Mouse (Mus musculus) gastrocnemius, postnatal 10 days (tissue): Measurements from ENCODE around the gene Gm13278. TPM values are rescaled to one million over a fixed set of nuclear protein-coding genes. Genes with fewer than 3 reads are reported as not detected.
"Not testable (repeated sequence)": the region's sequence is repeated elsewhere in the genome, so short reads cannot be mapped to it uniquely, and the experiment has no call there.

Source experiments
- DNase-seq: peaks from one replicate; pipeline ENCODE4 v3.0.0; 2021; ENCODE audit warnings: mixed read lengths
- long read RNA-seq, 2 experiments: library from polyadenylated mRNA; stranded (forward); transcript quantifications; one replicate each; pipeline ENCODE4 v2.0.0; 2021
- total RNA-seq, 2 experiments: library from RNA; stranded (reverse); gene quantifications; 2 replicates each; pipeline ENCODE4 v1.2.3; 2021

Gene Gm13278
- not detected for total RNA-seq
- long read RNA-seq, experiment 1 = 0 reads
- long read RNA-seq, experiment 2 = 0 reads

DNA sequence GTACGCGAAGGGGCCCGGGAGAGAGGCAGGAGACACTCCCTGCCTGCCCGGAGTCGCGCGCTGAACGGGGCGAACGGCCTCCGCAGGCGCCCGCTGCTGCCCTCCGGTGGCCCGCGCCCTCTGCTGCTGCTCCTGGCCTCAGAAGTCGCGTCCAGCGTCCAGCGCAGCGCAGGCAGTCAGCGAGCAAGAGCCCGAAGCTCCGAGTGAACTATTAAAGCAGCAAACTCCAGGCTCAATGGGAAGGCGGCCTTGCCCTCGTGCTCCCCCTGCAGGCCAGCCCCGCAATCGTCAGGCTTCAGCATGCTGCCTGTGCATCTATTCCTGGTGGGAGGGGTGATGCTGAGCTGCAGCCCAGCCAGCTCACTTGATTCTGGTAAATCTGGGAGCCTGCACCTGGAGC is at the start of gene Gm13278:
Gm13278 (plus strand) TSS at position 301 of the 400 bp plus-strand sequence.
- DNase-seq = not testable (repeated sequence)

DNA sequence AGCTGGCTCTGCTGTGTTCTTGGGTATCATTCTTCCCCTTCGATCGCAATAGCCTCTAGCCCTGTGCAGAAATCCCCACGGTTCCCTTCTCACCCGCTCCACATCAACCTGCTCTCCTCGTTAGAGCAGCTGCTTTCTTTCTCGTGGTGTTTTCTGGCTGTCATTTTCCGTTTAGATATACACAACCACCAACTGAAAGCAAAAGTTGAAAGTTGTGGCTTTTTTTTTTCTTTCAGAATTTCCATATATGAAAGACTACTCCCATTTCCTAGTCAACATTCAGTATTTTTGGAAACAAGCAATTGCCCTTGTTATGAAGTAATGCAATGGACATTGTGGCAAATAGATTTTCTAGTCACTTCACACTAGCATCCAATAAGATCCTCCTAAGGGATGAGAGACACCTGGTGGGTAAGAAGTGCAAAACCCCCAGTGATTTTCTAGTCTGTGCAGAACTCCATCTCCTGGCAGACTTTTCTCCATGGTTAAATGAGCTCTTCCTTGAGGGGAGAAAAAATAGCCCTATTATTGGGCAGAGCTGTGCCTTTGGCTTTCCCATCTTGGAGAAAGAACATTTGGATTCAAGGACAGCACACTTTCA is 48.5 kb upstream of the Gm13278 start:
- no peak for DNase-seq

DNA sequence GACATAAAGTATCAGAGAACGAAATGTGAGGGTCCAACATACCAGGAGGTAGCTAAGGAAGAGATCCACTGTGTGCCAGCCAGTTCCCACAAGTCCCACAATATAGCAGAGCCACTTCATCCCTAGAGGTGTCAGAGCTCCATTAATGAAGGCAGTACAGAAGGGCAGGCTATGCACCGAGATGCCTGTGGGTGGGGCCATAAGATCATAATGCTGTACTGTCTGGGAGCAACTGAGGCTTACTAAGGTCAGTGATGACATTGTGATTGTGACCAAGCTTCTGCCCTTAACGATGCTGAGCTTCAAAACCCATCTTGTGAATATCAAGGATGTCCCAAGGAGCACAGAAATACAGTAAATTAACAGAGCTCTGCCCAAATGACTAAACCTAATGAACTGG is 47.1 kb upstream of the Gm13278 start:
- DNase-seq = no peak

DNA sequence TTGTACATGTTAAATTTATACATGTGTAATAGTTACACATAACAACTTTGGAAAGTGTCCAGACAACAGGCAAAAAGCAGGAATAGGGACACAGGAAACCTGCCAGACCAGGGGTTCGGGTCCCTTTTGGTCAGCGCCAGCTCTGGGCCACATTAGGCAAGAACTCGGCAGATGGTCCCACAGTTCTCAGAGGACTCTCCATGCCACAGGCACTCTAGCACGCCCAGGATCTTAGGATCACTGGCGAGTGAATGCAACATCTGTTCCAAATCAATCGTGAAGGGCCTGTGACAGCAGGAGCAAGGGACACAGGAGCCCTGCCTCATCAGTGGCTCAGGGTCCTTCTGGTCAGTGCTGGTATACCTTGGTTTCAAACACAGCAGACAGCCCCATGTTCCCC is 41.4 kb upstream of the Gm13278 start:
- DNase-seq = no peak

DNA sequence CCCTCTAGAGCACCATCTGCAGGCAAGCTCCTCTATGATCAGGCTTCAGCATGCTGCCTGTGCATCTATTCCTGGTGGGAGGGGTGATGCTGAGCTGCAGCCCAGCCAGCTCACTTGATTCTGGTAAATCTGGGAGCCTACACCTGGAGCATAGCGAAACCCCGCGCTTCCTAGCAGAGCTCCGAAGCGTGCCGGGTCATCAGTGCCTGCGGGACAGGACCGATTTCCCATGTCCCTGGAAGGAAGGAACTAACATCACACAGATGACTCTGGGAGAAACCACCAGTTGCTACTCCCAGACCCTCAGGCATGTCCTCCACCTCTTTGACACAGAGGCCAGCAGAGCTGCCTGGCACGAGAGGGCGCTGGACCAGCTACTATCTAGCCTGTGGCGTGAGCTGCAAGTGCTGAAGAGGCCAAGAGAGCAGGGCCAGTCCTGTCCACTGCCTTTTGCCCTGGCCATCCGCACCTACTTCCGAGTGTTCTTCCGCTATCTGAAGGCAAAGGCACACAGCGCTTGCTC is 36.5 kb upstream of the Gm13278 start, which contains the start of gene Gm13271:
Gm13271 (plus strand) TSS at position 51 of the 523 bp plus-strand sequence.
- DNase-seq = peak; percentile 62

DNA sequence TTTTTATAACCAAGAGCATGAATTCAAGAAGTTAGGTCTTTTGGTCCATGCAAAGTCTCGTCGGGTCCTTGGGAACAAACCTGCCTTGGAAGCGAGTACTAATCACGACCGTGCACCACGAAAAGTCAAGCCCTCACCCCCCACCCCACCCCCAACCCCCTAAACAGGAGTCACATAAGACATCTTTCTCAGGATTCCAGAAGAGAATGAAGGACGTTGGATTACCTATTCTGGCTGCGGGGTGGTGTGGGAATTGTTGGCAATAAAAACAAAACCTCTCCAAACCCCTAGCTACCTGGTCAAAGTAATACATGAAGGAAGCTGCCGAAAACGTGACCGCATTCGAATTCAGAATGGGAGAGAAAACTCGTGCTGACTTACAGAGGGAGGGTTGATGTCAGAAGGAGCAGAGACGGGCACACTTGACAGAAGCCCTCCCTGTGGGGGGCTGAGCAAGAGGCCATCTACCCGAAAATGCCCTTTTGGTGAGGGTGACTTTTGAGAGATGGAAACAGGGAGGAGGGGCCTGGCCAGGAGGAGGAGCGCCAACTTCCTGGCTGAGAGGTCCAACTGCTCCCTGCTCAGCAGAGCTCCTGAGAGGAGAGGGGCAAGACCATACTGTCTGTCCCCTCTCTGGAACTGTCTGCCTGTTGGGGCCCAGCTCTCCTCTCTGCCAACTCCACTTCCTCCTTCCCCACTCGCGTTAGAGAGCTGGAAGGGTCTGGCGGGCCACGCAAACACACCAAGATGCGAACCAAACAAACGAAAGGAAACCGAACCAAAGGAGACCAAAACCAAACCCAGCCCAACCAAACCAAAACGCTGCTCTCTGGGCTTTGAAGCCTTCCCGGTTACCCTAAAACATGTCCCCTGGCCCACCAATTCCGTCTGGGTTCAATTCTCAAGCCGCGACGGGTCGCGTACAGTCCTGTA is 34.5 kb upstream of the Gm13278 start:
- DNase-seq = not testable (repeated sequence)

DNA sequence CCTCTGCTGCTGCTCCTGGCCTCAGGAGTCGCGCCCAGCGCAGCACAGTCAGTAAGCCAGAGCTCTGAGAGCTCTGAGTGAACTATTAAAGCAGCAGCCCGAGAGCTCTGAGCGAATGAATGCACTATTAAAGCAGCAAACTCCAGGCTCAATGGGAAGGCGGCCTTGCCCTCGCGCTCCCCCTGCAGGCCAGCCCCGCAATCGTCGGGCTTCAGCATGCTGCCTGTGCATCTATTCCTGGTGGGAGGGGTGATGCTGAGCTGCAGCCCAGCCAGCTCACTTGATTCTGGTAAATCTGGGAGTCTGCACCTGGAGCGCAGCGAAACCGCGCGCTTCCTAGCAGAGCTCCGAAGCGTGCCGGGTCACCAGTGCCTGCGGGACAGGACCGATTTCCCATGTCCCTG is 33.7 kb upstream of the Gm13278 start:
- peak; percentile 79 for DNase-seq

DNA sequence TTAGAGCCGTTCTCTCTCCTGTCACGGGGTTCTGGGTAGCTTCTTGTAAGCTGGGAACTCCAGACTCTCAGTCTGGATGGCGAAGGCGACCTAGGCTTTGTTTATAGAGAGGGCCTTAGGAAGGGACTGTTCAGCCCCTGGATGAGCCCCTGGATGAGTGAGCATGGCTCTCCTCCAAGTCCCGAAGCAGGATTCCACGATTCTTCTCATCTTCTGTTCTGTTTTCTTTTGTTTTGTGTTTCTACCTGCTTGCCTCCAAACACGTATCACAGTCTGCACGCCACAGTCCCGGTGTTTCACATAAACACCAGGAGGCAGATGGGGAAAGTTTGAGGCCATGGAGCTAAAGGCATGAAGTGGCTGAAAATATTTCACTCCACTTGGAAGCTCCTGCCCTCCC is 32.6 kb upstream of the Gm13278 start:
- not testable (repeated sequence) for DNase-seq

DNA sequence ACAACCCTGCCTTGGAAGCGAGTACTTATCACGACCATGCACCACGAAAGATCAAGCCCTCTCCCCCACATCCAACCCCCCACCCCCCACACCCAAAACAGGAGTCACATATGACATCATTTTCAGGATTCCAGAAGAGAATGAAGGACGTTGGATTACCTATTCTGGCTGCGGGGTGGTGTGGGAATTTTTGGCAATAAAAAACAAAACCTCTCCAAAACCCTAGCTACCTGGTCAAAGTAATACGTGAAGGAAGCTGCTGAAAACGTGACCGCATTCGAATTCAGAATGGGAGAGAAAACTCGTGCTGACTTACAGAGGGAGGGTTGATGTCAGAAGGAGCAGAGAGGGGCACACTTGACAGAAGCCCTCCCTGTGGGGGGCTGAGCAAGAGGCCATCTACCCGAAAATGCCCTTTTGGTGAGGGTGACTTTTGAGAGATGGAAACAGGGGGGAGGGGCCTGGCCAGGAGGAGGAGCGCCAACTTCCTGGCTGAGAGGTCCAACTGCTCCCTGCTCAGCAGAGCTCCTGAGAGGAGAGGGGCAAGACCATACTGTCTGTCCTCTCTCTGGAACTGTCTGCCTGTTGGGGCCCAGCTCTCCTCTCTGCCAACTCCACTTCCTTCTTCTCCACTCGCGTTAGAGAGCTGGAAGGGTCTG is 31.6 kb upstream of the Gm13278 start, which contains the start of gene Gm13283:
Gm13283 (plus strand) TSS at position 510 of the 659 bp plus-strand sequence.
- DNase-seq = peak; percentile 35

DNA sequence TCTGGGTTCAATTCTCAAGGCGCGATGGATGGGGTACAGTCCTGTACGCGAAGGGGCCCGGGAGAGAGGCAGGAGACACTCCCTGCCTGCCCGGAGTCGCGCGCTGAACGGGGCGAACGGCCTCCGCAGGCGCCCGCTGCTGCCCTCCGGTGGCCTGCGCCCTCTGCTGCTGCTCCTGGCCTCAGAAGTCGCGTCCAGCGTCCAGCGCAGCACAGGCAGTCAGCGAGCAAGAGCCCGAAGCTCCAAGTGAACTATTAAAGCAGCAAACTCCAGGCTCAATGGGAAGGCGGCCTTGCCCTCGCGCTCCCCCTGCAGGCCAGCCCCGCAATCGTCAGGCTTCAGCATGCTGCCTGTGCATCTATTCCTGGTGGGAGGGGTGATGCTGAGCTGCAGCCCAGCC is 30.9 kb upstream of the Gm13278 start:
- peak; percentile 59 for DNase-seq

DNA sequence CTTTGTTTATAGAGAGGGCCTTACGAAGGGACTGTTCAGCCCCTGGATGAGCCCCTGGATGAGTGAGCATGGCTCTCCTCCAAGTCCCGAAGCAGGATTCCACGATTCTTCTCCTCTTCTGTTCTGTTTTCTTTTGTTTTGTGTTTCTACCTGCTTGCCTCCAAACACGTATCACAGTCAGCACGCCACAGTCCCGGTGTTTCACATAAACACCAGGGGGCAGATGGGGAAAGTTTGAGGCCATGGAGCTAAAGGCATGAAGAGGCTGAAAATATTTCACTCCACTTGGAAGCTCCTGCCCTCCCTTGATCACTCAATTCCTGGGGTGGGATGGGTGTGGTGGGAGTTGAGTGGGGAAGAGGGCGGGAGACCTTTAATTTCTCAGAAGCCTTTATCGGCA is 29.6 kb upstream of the Gm13278 start:
- DNase-seq = peak; percentile 64

DNA sequence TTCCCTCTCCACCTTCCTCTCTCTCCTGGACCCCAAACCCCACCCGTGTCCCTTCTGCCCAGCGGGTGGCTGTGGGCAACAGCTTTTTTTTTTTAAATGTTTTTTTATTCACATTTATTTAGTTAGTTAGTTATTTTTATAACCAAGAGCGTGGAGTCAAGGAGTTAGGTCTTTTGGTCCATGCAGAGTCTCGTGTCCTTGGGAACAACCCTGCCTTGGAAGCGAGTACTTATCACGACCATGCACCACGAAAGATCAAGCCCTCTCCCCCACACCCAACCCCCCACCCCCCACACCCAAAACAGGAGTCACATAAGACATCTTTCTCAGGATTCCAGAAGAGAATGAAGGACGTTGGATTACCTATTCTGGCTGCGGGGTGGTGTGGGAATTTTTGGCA is 29.0 kb upstream of the Gm13278 start:
- DNase-seq = not testable (repeated sequence)

DNA sequence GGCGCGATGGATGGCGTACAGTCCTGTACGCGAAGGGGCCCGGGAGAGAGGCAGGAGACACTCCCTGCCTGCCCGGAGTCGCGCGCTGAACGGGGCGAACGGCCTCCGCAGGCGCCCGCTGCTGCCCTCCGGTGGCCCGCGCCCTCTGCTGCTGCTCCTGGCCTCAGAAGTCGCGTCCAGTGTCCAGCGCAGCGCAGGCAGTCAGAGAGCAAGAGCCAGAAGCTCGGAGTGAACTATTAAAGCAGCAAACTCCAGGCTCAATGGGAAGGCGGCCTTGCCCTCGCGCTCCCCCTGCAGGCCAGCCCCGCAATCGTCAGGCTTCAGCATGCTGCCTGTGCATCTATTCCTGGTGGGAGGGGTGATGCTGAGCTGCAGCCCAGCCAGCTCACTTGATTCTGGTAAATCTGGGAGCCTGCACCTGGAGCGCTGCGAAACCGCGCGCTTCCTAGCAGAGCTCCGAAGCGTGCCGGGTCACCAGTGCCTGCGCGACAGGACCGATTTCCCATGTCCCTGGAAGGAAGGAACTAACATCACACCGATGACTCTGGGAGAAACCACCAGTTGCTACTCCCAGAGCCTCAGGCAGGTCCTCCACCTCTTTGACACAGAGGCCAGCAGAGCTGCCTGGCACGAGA is 27.8 kb upstream of the Gm13278 start:
- DNase-seq = not testable (repeated sequence)

DNA sequence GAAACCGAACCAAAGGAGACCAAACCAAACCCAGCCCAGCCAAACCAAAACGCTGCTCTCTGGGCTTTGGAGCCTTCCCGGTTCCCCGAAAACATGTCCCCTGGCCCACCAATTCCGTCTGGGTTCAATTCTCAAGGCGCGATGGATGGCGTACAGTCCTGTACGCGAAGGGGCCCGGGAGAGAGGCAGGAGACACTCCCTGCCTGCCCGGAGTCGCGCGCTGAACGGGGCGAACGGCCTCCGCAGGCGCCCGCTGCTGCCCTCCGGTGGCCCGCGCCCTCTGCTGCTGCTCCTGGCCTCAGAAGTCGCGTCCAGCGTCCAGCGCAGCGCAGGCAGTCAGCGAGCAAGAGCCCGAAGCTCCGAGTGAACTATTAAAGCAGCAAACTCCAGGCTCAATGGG is 17.8 kb upstream of the Gm13278 start, which contains the start of gene Gm13290:
Gm13290 (plus strand) TSS at position 301 of the 400 bp plus-strand sequence.
- DNase-seq = not testable (repeated sequence)

DNA sequence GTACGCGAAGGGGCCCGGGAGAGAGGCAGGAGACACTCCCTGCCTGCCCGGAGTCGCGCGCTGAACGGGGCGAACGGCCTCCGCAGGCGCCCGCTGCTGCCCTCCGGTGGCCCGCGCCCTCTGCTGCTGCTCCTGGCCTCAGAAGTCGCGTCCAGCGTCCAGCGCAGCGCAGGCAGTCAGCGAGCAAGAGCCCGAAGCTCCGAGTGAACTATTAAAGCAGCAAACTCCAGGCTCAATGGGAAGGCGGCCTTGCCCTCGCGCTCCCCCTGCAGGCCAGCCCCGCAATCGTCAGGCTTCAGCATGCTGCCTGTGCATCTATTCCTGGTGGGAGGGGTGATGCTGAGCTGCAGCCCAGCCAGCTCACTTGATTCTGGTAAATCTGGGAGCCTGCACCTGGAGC is 14.7 kb upstream of the Gm13278 start, which contains the start of gene Gm13289:
Gm13289 (plus strand) TSS at position 301 of the 400 bp plus-strand sequence.
- not testable (repeated sequence) for DNase-seq

DNA sequence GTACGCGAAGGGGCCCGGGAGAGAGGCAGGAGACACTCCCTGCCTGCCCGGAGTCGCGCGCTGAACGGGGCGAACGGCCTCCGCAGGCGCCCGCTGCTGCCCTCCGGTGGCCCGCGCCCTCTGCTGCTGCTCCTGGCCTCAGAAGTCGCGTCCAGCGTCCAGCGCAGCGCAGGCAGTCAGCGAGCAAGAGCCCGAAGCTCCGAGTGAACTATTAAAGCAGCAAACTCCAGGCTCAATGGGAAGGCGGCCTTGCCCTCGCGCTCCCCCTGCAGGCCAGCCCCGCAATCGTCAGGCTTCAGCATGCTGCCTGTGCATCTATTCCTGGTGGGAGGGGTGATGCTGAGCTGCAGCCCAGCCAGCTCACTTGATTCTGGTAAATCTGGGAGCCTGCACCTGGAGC is 11.8 kb upstream of the Gm13278 start, which contains the start of gene Gm13272:
Gm13272 (plus strand) TSS at position 301 of the 400 bp plus-strand sequence.
- not testable (repeated sequence) for DNase-seq

DNA sequence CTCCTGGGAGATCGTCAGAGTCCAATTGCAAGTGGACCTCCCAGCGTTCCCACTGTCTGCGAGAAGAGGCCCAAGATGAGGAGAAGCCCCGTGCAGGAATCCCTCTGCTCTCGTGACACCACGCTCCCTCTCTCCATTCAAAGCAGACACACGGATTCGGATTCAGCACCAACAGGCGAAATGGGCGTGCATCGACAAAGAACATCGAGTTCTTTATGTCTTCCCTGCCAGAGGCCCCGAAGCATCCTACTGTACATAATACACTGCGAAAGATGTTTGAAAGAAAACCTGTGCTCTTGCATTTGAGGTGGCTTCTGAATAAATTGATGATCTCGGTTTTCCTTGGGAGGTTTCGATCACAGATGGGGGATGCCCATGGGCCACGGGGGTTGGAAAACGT is 11.0 kb upstream of the Gm13278 start:
- peak; percentile 3 for DNase-seq

DNA sequence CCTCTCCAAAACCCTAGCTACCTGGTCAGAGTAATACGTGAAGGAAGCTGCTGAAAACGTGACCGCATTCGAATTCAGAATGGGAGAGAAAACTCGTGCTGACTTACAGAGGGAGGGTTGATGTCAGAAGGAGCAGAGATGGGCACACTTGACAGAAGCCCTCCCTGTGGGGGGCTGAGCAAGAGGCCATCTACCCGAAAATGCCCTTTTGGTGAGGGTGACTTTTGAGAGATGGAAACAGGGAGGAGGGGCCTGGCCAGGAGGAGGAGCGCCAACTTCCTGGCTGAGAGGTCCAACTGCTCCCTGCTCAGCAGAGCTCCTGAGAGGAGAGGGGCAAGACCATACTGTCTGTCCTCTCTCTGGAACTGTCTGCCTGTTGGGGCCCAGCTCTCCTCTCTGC is 9.5 kb upstream of the Gm13278 start, which contains the start of gene Ifnz:
Ifnz (plus strand) TSS at position 301 of the 400 bp plus-strand sequence.
- DNase-seq = not testable (repeated sequence)

DNA sequence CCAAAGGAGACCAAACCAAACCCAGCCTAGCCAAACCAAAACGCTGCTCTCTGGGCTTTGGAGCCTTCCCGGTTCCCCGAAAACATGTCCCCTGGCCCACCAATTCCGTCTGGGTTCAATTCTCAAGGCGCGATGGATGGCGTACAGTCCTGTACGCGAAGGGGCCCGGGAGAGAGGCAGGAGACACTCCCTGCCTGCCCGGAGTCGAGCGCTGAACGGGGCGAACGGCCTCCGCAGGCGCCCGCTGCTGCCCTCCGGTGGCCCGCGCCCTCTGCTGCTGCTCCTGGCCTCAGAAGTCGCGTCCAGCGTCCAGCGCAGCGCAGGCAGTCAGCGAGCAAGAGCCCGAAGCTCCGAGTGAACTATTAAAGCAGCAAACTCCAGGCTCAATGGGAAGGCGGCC is 9.0 kb upstream of the Gm13278 start:
- DNase-seq = not testable (repeated sequence)

DNA sequence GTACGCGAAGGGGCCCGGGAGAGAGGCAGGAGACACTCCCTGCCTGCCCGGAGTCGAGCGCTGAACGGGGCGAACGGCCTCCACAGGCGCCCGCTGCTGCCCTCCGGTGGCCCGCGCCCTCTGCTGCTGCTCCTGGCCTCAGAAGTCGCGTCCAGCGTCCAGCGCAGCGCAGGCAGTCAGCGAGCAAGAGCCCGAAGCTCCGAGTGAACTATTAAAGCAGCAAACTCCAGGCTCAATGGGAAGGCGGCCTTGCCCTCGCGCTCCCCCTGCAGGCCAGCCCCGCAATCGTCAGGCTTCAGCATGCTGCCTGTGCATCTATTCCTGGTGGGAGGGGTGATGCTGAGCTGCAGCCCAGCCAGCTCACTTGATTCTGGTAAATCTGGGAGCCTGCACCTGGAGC is 5.9 kb upstream of the Gm13278 start, which contains the start of gene Gm13276:
Gm13276 (plus strand) TSS at position 301 of the 400 bp plus-strand sequence.
- not testable (repeated sequence) for DNase-seq

DNA sequence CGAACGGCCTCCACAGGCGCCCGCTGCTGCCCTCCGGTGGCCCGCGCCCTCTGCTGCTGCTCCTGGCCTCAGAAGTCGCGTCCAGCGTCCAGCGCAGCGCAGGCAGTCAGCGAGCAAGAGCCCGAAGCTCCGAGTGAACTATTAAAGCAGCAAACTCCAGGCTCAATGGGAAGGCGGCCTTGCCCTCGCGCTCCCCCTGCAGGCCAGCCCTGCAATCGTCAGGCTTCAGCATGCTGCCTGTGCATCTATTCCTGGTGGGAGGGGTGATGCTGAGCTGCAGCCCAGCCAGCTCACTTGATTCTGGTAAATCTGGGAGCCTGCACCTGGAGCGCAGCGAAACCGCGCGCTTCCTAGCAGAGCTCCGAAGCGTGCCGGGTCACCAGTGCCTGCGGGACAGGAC is 2.9 kb upstream of the Gm13278 start, which contains the start of gene Gm13277:
Gm13277 (plus strand) TSS at position 231 of the 400 bp plus-strand sequence.
- peak; percentile 48 for DNase-seq
